Mouse (Mus musculus) thymus, adult 2 months (tissue): ENCODE measurements around the gene Arhgef1.

Source experiments
- CTCF ChIP-seq: fragments of 200-500 bp; IDR thresholded peaks from 2 replicates; pipeline ENCODE4 v1.5.1; 2012; ENCODE audit warnings: mild to moderate bottlenecking, control low read depth, low read length, moderate library complexity, borderline replicate concordance; ENCODE audit not compliant: control insufficient read depth, poor library complexity, insufficient read depth; ENCODE audit errors: extremely low read depth
- POLR2A ChIP-seq: fragments of 200-500 bp; IDR thresholded peaks from 2 replicates; pipeline ENCODE4 v1.6.1; 2012; ENCODE audit warnings: mild to moderate bottlenecking, low read length, control low read depth, moderate library complexity; ENCODE audit not compliant: control insufficient read depth, poor library complexity, insufficient read depth; ENCODE audit errors: extremely low read depth

DNA sequence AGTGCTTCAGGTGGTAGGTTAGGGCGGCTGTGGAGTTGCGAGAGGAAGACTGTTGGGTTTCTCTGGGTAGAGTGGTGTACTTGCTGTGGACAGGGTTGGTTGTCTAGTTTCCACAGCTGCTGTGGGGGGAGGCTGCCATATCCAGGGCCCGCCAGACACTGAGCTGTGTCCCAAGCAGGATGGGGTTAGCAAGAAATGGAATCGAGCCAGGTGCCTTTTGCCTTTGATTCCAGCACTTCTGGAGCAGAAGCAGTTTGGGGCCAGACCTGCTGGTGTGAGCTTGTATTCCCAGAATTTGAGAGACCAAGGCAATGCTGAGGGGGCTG, 16.4 kb upstream of the Arhgef1 start:
- no peak for TF ChIP-seq CTCF
- TF ChIP-seq POLR2A, result no peak
